Mouse (Mus musculus) Patski (cell line): ENCODE measurements at regions not wholly inside any gene's neighbourhood (a gene's known extent, or its start where the extent isn't known, plus 50 kb on each side); places are given as distances from the start of the nearest gene placed in this dataset.

Experiments used
- ATAC-seq: fragments of 100-300 bp; one replicate; pipeline ENCODE4 v1.8.0; 2021
- CTCF ChIA-PET: fragments of 350-600 bp; sonication (Branson Sonifier 250); formaldehyde crosslinking; loops from one replicate; lab custom pipeline; 2022; ENCODE audit warnings: inconsistent platforms; lab: Charles Lee
- POLR2A ChIA-PET: fragments of 350-600 bp; sonication (Branson Sonifier 250); formaldehyde crosslinking; loops from one replicate; lab custom pipeline; 2022; ENCODE audit warnings: antibody characterized with exemption, inconsistent platforms; lab: Charles Lee
- DNase-seq: peaks from one replicate; pipeline ENCODE4 v3.0.0-alpha.2; 2011; ENCODE audit warnings: low read depth, low spot score
- H3K27me3 ChIP-seq: fragments of 371-371 bp; one replicate; pipeline ENCODE4 v1.5.1; 2021
- CTCF ChIP-seq: fragments of 100-300 bp; IDR thresholded peaks from one replicate; pipeline ENCODE4 v1.5.1; 2021
- in situ Hi-C: fragments of 300-500 bp; cut with MboI; formaldehyde crosslinking; loops from 3 replicates; pipeline ENCODE4 v1.11.1; 2018; ENCODE audit warnings: low pct_unique_long_range_greater_than_20kb, mixed read lengths

DNA sequence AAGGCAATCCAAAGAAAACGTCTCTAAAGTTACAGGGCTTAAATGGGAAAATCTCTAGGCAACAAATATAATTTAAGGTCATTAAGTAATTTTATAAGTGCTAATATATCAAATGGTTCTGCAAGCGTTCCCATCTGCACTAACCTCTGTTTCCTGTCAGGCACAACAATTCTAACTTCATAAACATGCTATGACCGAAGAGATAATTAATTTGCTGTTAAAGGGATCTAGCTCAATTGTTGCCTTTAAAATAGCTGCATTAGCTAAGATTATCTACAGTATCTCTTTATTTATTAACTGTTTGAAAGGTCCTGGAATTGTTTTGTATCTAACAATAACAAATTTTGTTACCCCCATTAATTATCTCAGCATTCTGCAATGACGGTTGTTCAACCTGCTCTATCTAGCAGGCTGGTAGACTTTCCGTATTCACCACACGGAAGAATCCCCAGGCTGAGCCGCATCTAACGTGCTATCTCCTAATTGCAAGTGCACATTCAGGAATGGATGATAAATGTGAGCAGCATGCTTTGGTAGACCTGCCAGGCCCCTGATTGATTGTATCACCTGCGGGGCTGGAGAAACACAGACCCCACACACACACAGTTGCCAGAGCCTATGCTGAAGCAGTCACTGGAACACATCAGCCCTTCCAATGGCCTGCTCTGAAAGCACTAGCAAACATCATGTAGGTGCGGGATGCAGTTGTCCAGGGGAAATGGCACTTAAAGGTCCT, 274.4 kb downstream of the Nuak1 start:
- ChIA-PET POLR2A (no interaction called here), CTCF (no interaction called here)
- DNase-seq (no peak), ATAC-seq (no peak)
- H3K27me3 ChIP-seq: no peaks in the 10 kb centered on the region
- TF ChIP-seq CTCF: no peak
- in situ Hi-C loops: no loop called here

DNA sequence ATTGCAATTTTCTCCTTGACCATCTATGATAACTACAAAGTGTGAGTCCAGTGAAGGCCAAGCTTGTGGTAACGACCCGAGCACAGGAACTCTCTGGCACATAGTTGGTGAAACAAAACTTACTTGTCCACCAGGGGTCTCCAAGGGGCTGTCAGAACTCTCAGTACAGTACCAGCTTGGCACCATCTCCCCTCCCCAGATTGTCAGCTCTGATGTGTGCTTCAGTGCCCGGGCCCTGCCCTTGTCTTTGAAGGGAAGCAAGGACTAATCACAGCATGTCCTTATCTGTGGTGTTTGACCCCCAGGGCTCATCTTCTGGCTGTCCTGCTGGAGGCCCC, 273.9 kb downstream of the Nuak1 start:
- DNase-seq (no peak), ATAC-seq (no peak)
- peak; percentile 40 for TF ChIP-seq CTCF
- in situ Hi-C loops: no loop called here
- ChIA-PET CTCF (interaction anchor here (0.8 kb wide), 1 partner anchor 13 kb away, joined by 3 read pairs; no protein-coding TSS in a partner anchor), POLR2A (no interaction called here)
- H3K27me3 ChIP-seq: no peaks in the 10 kb centered on the region

DNA sequence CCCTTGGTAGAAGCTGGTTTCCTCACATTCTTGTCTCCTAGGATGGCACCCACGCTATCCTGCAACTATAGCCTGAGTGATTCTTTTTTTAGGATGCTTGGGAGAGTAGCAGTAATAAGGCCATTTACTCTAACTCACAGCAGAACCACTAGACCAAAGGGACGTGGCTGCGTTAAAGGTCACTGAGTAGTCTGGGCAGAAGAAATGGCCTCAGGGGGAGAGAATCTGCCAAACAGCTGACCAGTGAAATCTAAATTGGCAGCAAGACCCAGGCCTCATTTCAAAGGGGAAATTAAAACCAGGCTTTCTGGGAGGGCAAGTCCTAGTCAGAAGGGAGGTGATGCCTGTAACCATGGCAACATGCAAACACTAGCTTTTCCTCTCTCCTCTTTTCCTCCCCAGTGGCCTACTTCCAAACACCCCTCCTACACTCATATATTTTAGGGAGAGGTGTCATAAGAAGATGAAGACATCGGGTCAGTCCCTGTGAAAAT, 267.5 kb downstream of the Nuak1 start:
- POLR2A ChIA-PET: interaction anchor here (1.4 kb wide), 1 partner anchor 10 kb away, joined by 4 read pairs; no protein-coding TSS in a partner anchor
- no peak for TF ChIP-seq CTCF
- CTCF ChIA-PET: no interaction called here
- H3K27me3 ChIP-seq: no peaks in the 10 kb centered on the region
- no peak for DNase-seq
- no peak for ATAC-seq
- in situ Hi-C loops: no loop called here

DNA sequence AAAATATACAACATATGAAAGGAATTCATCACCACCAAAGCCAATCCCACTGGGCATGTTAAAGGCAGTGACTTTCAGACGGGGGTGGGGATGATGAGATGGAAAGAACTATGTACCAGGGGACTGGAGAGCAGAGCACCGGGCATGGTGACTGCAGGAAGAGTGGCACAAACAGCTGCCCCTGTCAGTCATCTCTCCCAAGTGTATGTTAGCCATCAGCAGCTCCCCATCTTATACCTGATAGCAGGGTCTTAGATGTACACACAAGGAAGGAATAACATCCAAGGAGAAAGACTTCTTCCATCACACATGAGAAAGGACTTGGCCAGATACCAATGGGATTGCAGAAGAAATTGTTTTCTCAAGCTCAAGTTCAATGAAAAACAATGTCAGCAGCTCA, 257.2 kb downstream of the Nuak1 start:
- in situ Hi-C loops: no loop called here
- ChIA-PET POLR2A (interaction anchor here (1.4 kb wide), 1 partner anchor 10 kb away, joined by 4 read pairs; no protein-coding TSS in a partner anchor), CTCF (interaction anchor here (1.7 kb wide), 1 partner anchor 11 kb away, joined by 5 read pairs; no protein-coding TSS in a partner anchor)
- DNase-seq (no peak), ATAC-seq (no peak)
- no peaks in the 10 kb centered on the region for H3K27me3 ChIP-seq
- no peak for TF ChIP-seq CTCF

DNA sequence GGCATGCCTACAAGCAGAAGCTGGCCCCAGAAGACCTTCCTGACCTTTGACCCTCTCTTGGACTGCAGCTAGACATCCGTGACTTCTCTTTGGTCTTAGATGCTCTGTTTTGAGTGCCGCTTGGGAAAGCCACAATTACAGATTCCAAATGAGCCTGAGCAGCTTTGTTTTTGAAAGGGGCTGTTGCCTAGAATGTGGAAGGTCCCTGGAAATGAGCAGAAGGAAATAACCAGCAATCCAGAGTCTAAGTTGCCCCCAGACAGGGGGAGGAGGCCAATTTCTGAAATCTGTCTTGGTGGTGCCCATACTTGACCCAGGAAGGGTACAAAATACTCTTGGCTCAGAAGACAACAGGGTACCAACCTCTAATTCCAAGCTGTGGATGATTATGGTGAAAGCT, 253.9 kb downstream of the Nuak1 start:
- ATAC-seq: no peak
- no peak for DNase-seq
- no peaks in the 10 kb centered on the region for H3K27me3 ChIP-seq
- in situ Hi-C loops: no loop called here
- TF ChIP-seq CTCF: no peak
- ChIA-PET CTCF (no interaction called here), POLR2A (no interaction called here)

DNA sequence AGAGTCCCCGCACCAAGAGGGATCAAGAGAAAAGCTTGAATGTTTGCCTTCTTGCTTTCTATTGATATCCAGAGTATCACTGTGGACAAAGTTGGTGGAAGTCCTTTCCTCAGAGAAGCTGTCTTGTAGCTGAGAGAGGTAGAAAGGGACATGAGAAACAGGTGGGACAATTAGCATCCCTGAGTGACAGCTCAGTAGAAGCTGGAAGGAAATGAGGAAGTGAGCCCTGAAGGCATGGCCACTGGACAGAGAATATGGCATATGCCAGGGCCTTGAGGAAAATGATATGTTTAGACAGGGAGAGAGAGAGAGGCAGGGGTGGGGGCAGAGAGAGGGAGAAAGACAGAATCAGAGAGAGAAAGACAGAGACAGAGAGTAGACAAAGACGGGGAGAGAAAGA, 241.4 kb downstream of the Nuak1 start:
- TF ChIP-seq CTCF: no peak
- in situ Hi-C loops: no loop called here
- no peak for DNase-seq
- POLR2A ChIA-PET: no interaction called here
- no peaks in the 10 kb centered on the region for H3K27me3 ChIP-seq
- no peak for ATAC-seq
- CTCF ChIA-PET: interaction anchor here (1.1 kb wide), 1 partner anchor 13 kb away, joined by 4 read pairs; no protein-coding TSS in a partner anchor

DNA sequence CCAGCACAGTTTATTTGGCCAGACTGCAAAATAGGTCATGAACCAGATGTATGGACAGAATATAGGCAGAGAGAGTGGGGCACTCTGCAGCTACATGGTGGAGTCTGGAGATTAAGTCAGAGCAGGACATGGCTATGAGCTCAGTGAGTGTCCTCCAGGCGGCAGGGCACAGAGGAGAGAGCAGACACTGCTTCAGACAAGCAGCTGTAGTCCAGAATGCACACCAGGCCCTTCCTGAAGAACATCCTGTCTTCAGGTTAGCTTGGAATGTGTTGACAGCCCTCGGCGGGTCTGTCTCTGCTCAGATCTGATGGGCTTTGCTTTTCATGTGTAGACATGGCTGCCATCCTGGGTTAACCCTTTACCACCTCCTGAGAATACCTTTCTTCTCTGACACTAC, 238.6 kb downstream of the Nuak1 start:
- DNase-seq (no peak), ATAC-seq (no peak)
- TF ChIP-seq CTCF: no peak
- no peaks in the 10 kb centered on the region for H3K27me3 ChIP-seq
- ChIA-PET CTCF (no interaction called here), POLR2A (no interaction called here)
- in situ Hi-C loops: no loop called here

DNA sequence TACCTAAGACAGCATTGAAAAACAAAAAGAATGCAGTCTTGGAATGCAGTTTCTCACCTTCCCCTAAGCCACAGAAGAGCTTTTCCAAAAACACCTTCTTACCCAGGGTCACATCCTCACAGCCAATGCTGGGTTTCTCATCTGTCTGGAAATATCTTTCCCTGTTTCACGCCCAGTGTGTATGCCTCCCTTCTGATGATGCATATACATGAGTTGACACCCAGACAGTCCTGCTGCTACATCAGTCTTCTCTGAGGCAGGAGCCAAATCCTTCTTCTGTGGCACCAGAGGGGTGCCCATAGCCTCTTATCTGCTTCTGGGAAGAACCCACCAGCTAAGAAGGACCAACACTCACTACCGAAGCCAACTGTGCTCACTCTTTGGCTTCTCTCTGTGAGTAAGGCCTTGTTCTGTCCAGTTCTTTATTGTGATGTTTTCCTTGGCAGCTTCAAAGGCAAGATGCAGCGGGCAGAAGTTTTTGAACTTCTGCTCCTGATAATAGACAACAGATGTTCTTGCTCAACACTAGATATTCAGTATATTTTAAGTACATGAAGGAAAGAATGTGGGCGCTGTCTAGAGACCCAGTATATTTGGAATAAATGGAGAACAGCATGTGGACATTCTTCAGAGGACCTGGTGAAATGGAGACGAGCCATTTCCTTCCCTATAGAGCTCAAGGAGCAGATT, 228.2 kb downstream of the Nuak1 start:
- no peak for DNase-seq
- ATAC-seq: no peak
- no peak for TF ChIP-seq CTCF
- H3K27me3 ChIP-seq: no peaks in the 10 kb centered on the region
- CTCF ChIA-PET: interaction anchor here (1.9 kb wide), 1 partner anchor 14 kb away, joined by 4 read pairs; no protein-coding TSS in a partner anchor
- POLR2A ChIA-PET: no interaction called here
- in situ Hi-C loops: no loop called here

DNA sequence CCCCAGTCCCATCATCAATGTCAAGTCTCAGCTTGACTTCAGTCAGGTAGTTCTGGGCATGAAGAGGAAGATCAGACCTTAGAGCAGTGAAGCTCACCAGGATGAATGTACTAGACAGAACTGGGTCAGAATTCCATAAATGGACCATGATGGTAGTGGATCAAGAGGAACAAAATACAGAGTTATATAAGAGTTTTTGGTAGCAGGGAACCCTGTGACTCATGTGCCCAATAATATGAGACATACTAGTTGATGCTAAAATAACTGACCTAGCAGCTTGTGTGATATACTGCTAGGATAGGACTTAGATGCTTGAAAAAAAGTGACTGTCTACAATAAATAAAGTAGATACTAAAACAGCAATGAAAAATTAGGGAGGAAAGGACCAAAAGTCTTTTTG, 225.6 kb downstream of the Nuak1 start:
- ATAC-seq: no peak
- no peaks in the 10 kb centered on the region for H3K27me3 ChIP-seq
- ChIA-PET POLR2A (no interaction called here), CTCF (interaction anchor here (1.4 kb wide), 1 partner anchor 15 kb away, joined by 4 read pairs; no protein-coding TSS in a partner anchor)
- in situ Hi-C loops: no loop called here
- no peak for DNase-seq
- TF ChIP-seq CTCF: no peak

DNA sequence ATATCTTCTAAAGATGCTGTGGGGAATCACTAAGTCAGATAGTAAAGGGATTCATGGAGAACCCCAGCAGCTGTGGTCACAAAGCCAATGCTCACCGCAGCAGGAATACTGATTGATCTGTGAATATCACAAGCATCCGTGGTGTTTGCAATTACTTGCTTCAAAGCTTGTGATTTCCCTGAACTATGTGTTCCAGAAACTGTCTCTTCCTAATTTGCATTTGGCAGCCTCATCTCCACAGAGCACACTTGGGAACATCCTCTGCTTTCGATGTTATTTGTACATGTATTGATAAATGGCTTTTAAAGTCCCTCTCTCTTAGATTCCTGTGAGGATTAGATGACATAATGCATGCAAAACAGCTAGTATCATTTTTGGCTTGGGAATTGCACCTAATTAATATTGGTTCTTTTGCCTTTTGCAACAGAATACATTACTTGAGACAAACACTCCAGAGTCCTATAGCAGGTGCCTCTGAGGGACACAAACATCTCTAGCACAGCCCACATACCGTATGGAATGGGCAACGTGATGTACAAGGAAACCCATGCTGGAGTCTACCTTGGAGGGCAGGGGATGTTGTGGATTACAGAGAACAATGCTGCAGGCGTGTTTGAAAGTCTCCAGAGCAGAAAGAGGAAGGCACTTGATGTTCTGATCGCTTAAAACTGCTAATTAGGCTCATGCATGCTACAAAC, 211.0 kb downstream of the Nuak1 start:
- no peak for DNase-seq
- in situ Hi-C loops: no loop called here
- ChIA-PET CTCF (interaction anchor here (1.3 to 2.0 kb wide), 3 partner anchors 11 to 17 kb away, joined by 3 to 4 read pairs (median 3); no protein-coding TSS in a partner anchor), POLR2A (no interaction called here)
- no peaks in the 10 kb centered on the region for H3K27me3 ChIP-seq
- TF ChIP-seq CTCF: no peak
- ATAC-seq: no peak
